Comparison of ENCODE assay signal across 7 mouse cellular contexts in genomic region chr1:132157016-132157781, GRCm38 (mm10). TPM values are rescaled to one million over a fixed set of nuclear protein-coding genes. Genes with fewer than 3 reads are reported as not detected.
DNase-seq lines count a peak whose midpoint lies in the region; ATAC-seq lines count a peak whose summit lies in the region.

No protein-coding gene starts in this region.

- intact Hi-C loops in gastrocnemius, postnatal 14 days (cut with DNase I; ENCODE audit: low total_unique reads) = loop anchor here (2.0 to 5.0 kb wide), 2 partner anchors 82 to 195 kb away; no protein-coding TSS in a partner anchor
- intact Hi-C loops in left cerebral cortex, postnatal 25 days (cut with DNase I) = loop anchor here (1.0 to 5.0 kb wide), 4 partner anchors 54 to 200 kb away; no protein-coding TSS in a partner anchor

- no peaks in the 10 kb centered on the region for H3K9me3 ChIP-seq in intestine, embryonic 15.5 days
- no peaks in the 10 kb centered on the region for H3K9me3 ChIP-seq in midbrain, embryonic 13.5 days

- peak; percentile 85 to 94 for DNase-seq in adrenal gland, adult (ENCODE audit: inconsistent age in 2 of 2, low spot score in 1 of 2)
- DNase-seq in gastrocnemius, postnatal 14 days = peak; percentile 82
- peak; percentile 90 for DNase-seq in left cerebral cortex, postnatal 25 days (ENCODE audit: low spot score in 2 of 2)
- DNase-seq in spleen, adult 12 weeks (ENCODE audit: low spot score) = peak; percentile 52

- H3K36me3 ChIP-seq in intestine, embryonic 15.5 days = no peaks in the 10 kb centered on the region
- no peaks in the 10 kb centered on the region for H3K36me3 ChIP-seq in midbrain, embryonic 13.5 days

- ATAC-seq in common myeloid progenitor, adult 5-6 weeks (replicated peaks; ENCODE audit: low read depth, poor library complexity, severe bottlenecking) = peak; percentile 79
- ATAC-seq in intestine, embryonic 15.5 days = peak; percentile 87
- ATAC-seq in midbrain, embryonic 13.5 days = peak; percentile 88

- 22% methylated on average over 14 of the region's 14 CpGs for WGBS in intestine, embryonic 15.5 days
- 24% methylated on average over 14 of the region's 14 CpGs for WGBS in midbrain, embryonic 13.5 days

- no peak overlapping the region for H3K27ac ChIP-seq in intestine, embryonic 15.5 days
- 0 out of 2 replicates have a peak overlapping the region, but pooled peaks have one; percentile 30 for H3K27ac ChIP-seq in midbrain, embryonic 13.5 days

- peaks cover 5% of the 10 kb centered on the region for H3K27me3 ChIP-seq in intestine, embryonic 15.5 days (replicated peaks)
- peaks cover 29% of the 10 kb centered on the region for H3K27me3 ChIP-seq in midbrain, embryonic 13.5 days

- H3K4me3 ChIP-seq in intestine, embryonic 15.5 days (replicated peaks) = no peak overlapping the region
- no peak overlapping the region for H3K4me3 ChIP-seq in midbrain, embryonic 13.5 days (replicated peaks)

- H3K4me1 ChIP-seq in intestine, embryonic 15.5 days (replicated peaks) = peaks cover 11% of the 10 kb centered on the region; the same call in 1 of the 2 replicates
- H3K4me1 ChIP-seq in midbrain, embryonic 13.5 days (replicated peaks) = peaks cover 53% of the 10 kb centered on the region

- peak overlapping the region; percentile 34; the same call in 1 of the 2 replicates for H3K4me2 ChIP-seq in intestine, embryonic 15.5 days (replicated peaks)
- H3K4me2 ChIP-seq in midbrain, embryonic 13.5 days (replicated peaks) = peak overlapping the region; percentile 31; the same call in 1 of the 2 replicates

- H3K9ac ChIP-seq in intestine, embryonic 15.5 days = no peak overlapping the region
- peak overlapping the region; percentile 42; the same call in 1 of the 2 replicates for H3K9ac ChIP-seq in midbrain, embryonic 13.5 days (replicated peaks)

RNA-seq across cellular contexts. Expression of gene Cdk18, which starts 17.7 kb away (rescaled TPM):
- 0.73 and 2.0 TPM in 2 replicates for total RNA-seq in common myeloid progenitor, adult 5-6 weeks (2017)
- total RNA-seq in gastrocnemius, postnatal 14 days (2021) = 1 to 10 TPM in 1 of 2 experiments, under 1 TPM in 1; 0.92 to 1.6 TPM
- polyA plus RNA-seq in intestine, embryonic 15.5 days (2015; fragmentation: Nextera tagmentation; extraction: Ambion mirVana) = 10.5 and 13.4 TPM in 2 replicates
- 10 to 100 TPM; 26.9 to 28.7 TPM for total RNA-seq in left cerebral cortex, postnatal 25 days (2021)
- 0.32 and 0.41 TPM in 2 replicates for polyA plus RNA-seq in midbrain, embryonic 13.5 days (2015; fragmentation: Nextera tagmentation; extraction: Ambion mirVana)

RNA-seq across cellular contexts. Expression of gene Lemd1, which starts 34.0 kb away (rescaled TPM):
- total RNA-seq in common myeloid progenitor, adult 5-6 weeks (2017) = not detected in 2 replicates
- total RNA-seq in gastrocnemius, postnatal 14 days (2021) = not detected
- 0.43 and 0.58 TPM in 2 replicates for polyA plus RNA-seq in intestine, embryonic 15.5 days (2015; fragmentation: Nextera tagmentation; extraction: Ambion mirVana)
- total RNA-seq in left cerebral cortex, postnatal 25 days (2021) = 1 to 10 TPM; 4.2 to 7.3 TPM
- polyA plus RNA-seq in midbrain, embryonic 13.5 days (2015; fragmentation: Nextera tagmentation; extraction: Ambion mirVana) = 19.5 and 22.5 TPM in 2 replicates

RNA-seq across cellular contexts. Expression of gene AC124108.1, which starts 34.1 kb away (rescaled TPM):
- total RNA-seq in common myeloid progenitor, adult 5-6 weeks (2017) = not detected in 2 replicates
- not detected for total RNA-seq in gastrocnemius, postnatal 14 days (2021)
- 0.03 and 0.08 TPM in 2 replicates for polyA plus RNA-seq in intestine, embryonic 15.5 days (2015; fragmentation: Nextera tagmentation; extraction: Ambion mirVana)
- total RNA-seq in left cerebral cortex, postnatal 25 days (2021) = 1 to 10 TPM; 4.7 to 5.8 TPM
- 5.6 and 6.1 TPM in 2 replicates for polyA plus RNA-seq in midbrain, embryonic 13.5 days (2015; fragmentation: Nextera tagmentation; extraction: Ambion mirVana)
